Mouse (Mus musculus) CH12.LX (cell line): ENCODE measurements around the gene Rngtt. TPM values are rescaled to one million over a fixed set of nuclear protein-coding genes. Genes with fewer than 3 reads are reported as not detected.

Experiments used
- DNase-seq: peaks from one replicate; pipeline ENCODE4 v3.0.0-alpha.2; 2013; ENCODE audit errors: extremely low read depth
- H3K27ac ChIP-seq: 2 replicates; pipeline ENCODE4 v1.5.1; 2012; ENCODE audit warnings: low read depth, mild to moderate bottlenecking, control low read depth, moderate library complexity; ENCODE audit not compliant: insufficient read depth
- H3K27me3 ChIP-seq: replicated peaks from 2 replicates; pipeline ENCODE3; 2012; ENCODE audit warnings: inconsistent platforms
- H3K36me3 ChIP-seq, 2 experiments: replicated peaks in 1 of 2; 2 replicates each; pipeline versions ENCODE3 to v1.6.1; 2012; ENCODE audit warnings: inconsistent platforms in 1 of 2, low read length in 1 of 2, mild to moderate bottlenecking in 1 of 2, mixed read lengths in 1 of 2, moderate library complexity in 1 of 2; ENCODE audit not compliant: control insufficient read depth in 1 of 2, insufficient read depth in 1 of 2
- H3K4me1 ChIP-seq, 2 experiments: 2 replicates each; pipeline ENCODE4 v1.6.1; 2012; ENCODE audit warnings: inconsistent platforms in 1 of 2, moderate library complexity in 1 of 2; ENCODE audit not compliant: insufficient read depth in 2 of 2, control insufficient read depth in 1 of 2
- H3K4me2 ChIP-seq: 2 replicates; pipeline ENCODE4 v1.6.1; 2012; ENCODE audit warnings: low read depth, mild to moderate bottlenecking, control low read depth; ENCODE audit not compliant: poor library complexity, insufficient read depth, severe bottlenecking
- H3K4me3 ChIP-seq, 3 experiments: fragments of 150-350 bp in 1 of 3; sonication (generic) in 1 of 3; replicated peaks in 1 of 3; 2 replicates each; pipeline versions ENCODE3 to v1.5.1; 2011 to 2012; ENCODE audit warnings: low read depth in 2 of 3, low read length in 2 of 3, mild to moderate bottlenecking in 2 of 3, moderate library complexity in 2 of 3, control low read depth in 1 of 3, improper control_type of control experiment in 1 of 3, inconsistent platforms in 1 of 3, mixed read lengths in 1 of 3; ENCODE audit not compliant: poor library complexity in 1 of 3
- H3K79me2 ChIP-seq: replicated peaks from 2 replicates; pipeline ENCODE4 v1.6.1; 2012; ENCODE audit warnings: mild to moderate bottlenecking, moderate library complexity; ENCODE audit not compliant: control insufficient read depth, poor library complexity, insufficient read depth, severe bottlenecking; ENCODE audit errors: extremely low read depth
- H3K9ac ChIP-seq: 2 replicates; pipeline ENCODE4 v1.6.1; 2012; ENCODE audit warnings: low read depth, mild to moderate bottlenecking, control low read depth, moderate library complexity; ENCODE audit not compliant: insufficient read depth
- H3K9me3 ChIP-seq: replicated peaks from 2 replicates; pipeline ENCODE3; 2012; ENCODE audit warnings: low read length, inconsistent platforms, mixed read lengths
- BHLHE40 ChIP-seq: IDR thresholded peaks from 2 replicates; pipeline ENCODE4 v1.6.1; 2011; ENCODE audit warnings: mild to moderate bottlenecking, low read depth, low read length, improper control_type of control experiment
- CHD1 ChIP-seq: IDR thresholded peaks from 2 replicates; pipeline ENCODE4 v1.6.1; 2012; ENCODE audit warnings: low read depth, low read length, improper control_type of control experiment, inconsistent platforms
- CHD2 ChIP-seq: IDR thresholded peaks from 2 replicates; pipeline ENCODE4 v1.6.1; 2011; ENCODE audit warnings: low read length, improper control_type of control experiment
- CTCF ChIP-seq, 2 experiments: IDR thresholded peaks in 1 of 2; conservative IDR thresholded peaks in 1 of 2; 2 replicates each; pipeline ENCODE4 v1.5.1; 2011 to 2012; ENCODE audit warnings: low read depth in 2 of 2, low read length in 2 of 2, improper control_type of control experiment in 1 of 2, inconsistent platforms in 1 of 2, mild to moderate bottlenecking in 1 of 2, moderate library complexity in 1 of 2
- E2F4 ChIP-seq: IDR thresholded peaks from 2 replicates; pipeline ENCODE4 v1.6.1; 2011; ENCODE audit warnings: low read depth, low read length, improper control_type of control experiment; ENCODE audit not compliant: insufficient replicate concordance
- ELF1 ChIP-seq: IDR thresholded peaks from 2 replicates; pipeline ENCODE4 v1.6.1; 2014; ENCODE audit warnings: low read depth, mild to moderate bottlenecking, inconsistent platforms, low read length, improper control_type of control experiment
- EP300 ChIP-seq: IDR thresholded peaks from 2 replicates; pipeline ENCODE4 v1.6.1; 2011; ENCODE audit warnings: low read length, improper control_type of control experiment
- ETS1 ChIP-seq: conservative IDR thresholded peaks from 2 replicates; pipeline ENCODE4 v1.6.1; 2012; ENCODE audit warnings: low read depth, mild to moderate bottlenecking, inconsistent platforms, low read length, improper control_type of control experiment, moderate library complexity
- HCFC1 ChIP-seq: IDR thresholded peaks from 2 replicates; pipeline ENCODE4 v1.6.1; 2012; ENCODE audit warnings: low read depth, mild to moderate bottlenecking, inconsistent platforms, low read length, improper control_type of control experiment
- IRF4 ChIP-seq: IDR thresholded peaks from 2 replicates; pipeline ENCODE4 v1.6.1; 2014; ENCODE audit warnings: low read depth, mild to moderate bottlenecking, inconsistent platforms, low read length, improper control_type of control experiment
- JUN ChIP-seq: IDR thresholded peaks from 2 replicates; pipeline ENCODE4 v1.6.1; 2011; ENCODE audit warnings: low read depth, mild to moderate bottlenecking, low read length, improper control_type of control experiment, moderate library complexity; ENCODE audit not compliant: insufficient read depth
- JUND ChIP-seq: conservative IDR thresholded peaks from 2 replicates; pipeline ENCODE4 v1.6.1; 2011; ENCODE audit warnings: low read depth, low read length, improper control_type of control experiment
- KAT2A ChIP-seq: IDR thresholded peaks from 2 replicates; pipeline ENCODE4 v1.6.1; 2012; ENCODE audit warnings: low read length, improper control_type of control experiment, inconsistent platforms; ENCODE audit not compliant: insufficient replicate concordance
- MAFK ChIP-seq: IDR thresholded peaks from 2 replicates; pipeline ENCODE4 v1.6.1; 2011; ENCODE audit warnings: low read length, improper control_type of control experiment; ENCODE audit not compliant: insufficient replicate concordance
- MAX ChIP-seq: IDR thresholded peaks from 2 replicates; pipeline ENCODE4 v1.6.1; 2011; ENCODE audit warnings: low read length, improper control_type of control experiment
- MEF2A ChIP-seq: IDR thresholded peaks from 2 replicates; pipeline ENCODE4 v1.6.1; 2014; ENCODE audit warnings: low read depth, mild to moderate bottlenecking, inconsistent platforms, low read length, improper control_type of control experiment, borderline replicate concordance
- MYC ChIP-seq: IDR thresholded peaks from 2 replicates; pipeline ENCODE4 v1.6.1; 2011; ENCODE audit warnings: low read depth, mild to moderate bottlenecking, improper control_type of control experiment, low read length
- NELFE ChIP-seq: IDR thresholded peaks from 2 replicates; pipeline ENCODE4 v1.6.1; 2011; ENCODE audit warnings: low read depth, low read length, improper control_type of control experiment
- PAX5 ChIP-seq: IDR thresholded peaks from 2 replicates; pipeline ENCODE4 v1.6.1; 2012; ENCODE audit warnings: low read length, inconsistent platforms, mixed read lengths
- POLR2AphosphoS2 ChIP-seq: IDR thresholded peaks from 2 replicates; pipeline ENCODE4 v1.6.1; 2011; ENCODE audit warnings: low read depth, low read length, improper control_type of control experiment
- RAD21 ChIP-seq: IDR thresholded peaks from 2 replicates; pipeline ENCODE4 v1.6.1; 2011; ENCODE audit warnings: low read depth, mild to moderate bottlenecking, low read length, improper control_type of control experiment, moderate library complexity
- RCOR1 ChIP-seq: conservative IDR thresholded peaks from 2 replicates; pipeline ENCODE4 v1.6.1; 2012; ENCODE audit warnings: low read depth, mild to moderate bottlenecking, inconsistent platforms, low read length, improper control_type of control experiment
- TCF12 ChIP-seq: IDR thresholded peaks from 2 replicates; pipeline ENCODE4 v1.6.1; 2014; ENCODE audit warnings: low read depth, mild to moderate bottlenecking, inconsistent platforms, low read length, improper control_type of control experiment
- USF1 ChIP-seq: IDR thresholded peaks from 2 replicates; pipeline ENCODE4 v1.6.1; 2014; ENCODE audit warnings: low read depth, mild to moderate bottlenecking, inconsistent platforms, low read length, improper control_type of control experiment
- USF2 ChIP-seq: conservative IDR thresholded peaks from 2 replicates; pipeline ENCODE4 v1.6.1; 2011; ENCODE audit warnings: low read depth, low read length, improper control_type of control experiment
- ZKSCAN1 ChIP-seq: IDR thresholded peaks from 2 replicates; pipeline ENCODE4 v1.6.1; 2012; ENCODE audit warnings: low read depth, inconsistent platforms, low read length, improper control_type of control experiment, borderline replicate concordance
- ZMIZ1 ChIP-seq: IDR thresholded peaks from 2 replicates; pipeline ENCODE4 v1.6.1; 2012; ENCODE audit warnings: low read depth, mild to moderate bottlenecking, inconsistent platforms, low read length, improper control_type of control experiment
- ZNF384 ChIP-seq: IDR thresholded peaks from 2 replicates; pipeline ENCODE4 v1.6.1; 2012; ENCODE audit warnings: low read depth, low read length, improper control_type of control experiment, inconsistent platforms
- dilution Hi-C: fragments of 300-500 bp; cut with MboI; formaldehyde crosslinking; loops from 2 replicates; pipeline ENCODE4 v1.14.3; 2020; ENCODE audit warnings: low sequenced_read_pairs; ENCODE audit not compliant: extremely low pct_unique_long_range_greater_than_20kb, extremely low pct_ligation_motif_present
- in situ Hi-C: fragments of 300-500 bp; cut with MboI; formaldehyde crosslinking; loops from 3 replicates; pipeline ENCODE4 v1.14.3; 2019; ENCODE audit warnings: low sequenced_read_pairs, low pct_ligation_motif_present, low pct_unique_long_range_greater_than_20kb, mixed read lengths
- polyA plus RNA-seq: library from polyadenylated mRNA; unstranded; fragments of >175 nt; gene quantifications from 2 replicates; pipeline ENCODE4 v1.2.1, GENCODE M21; 2012; ENCODE audit warnings: low read depth; ENCODE audit not compliant: insufficient read length
- total RNA-seq, 2 experiments: library from RNA; depleted of rRNA; stranded (reverse); fragments of 300-350 nt in 1 of 2; fragments of >200 nt in 1 of 2; gene quantifications; 2 replicates each; pipeline ENCODE4 v1.2.3; 2012 to 2014

Gene Rngtt
- total and polyA plus RNA-seq, 3 experiments = 12.5 to 20.1 (median 16.9) TPM

GRCm38 (mm10) chr4:33481721-33482120, 171.6 kb downstream of the Rngtt start:
- dilution Hi-C loops (no loop called here), in situ Hi-C loops (no loop called here)
- Histone ChIP-seq H3K4me2 (no peak overlapping the region), H3K27ac (no peak overlapping the region), H3K4me1 (no peaks in the 10 kb centered on the region), H3K79me2 (no peaks in the 10 kb centered on the region), H3K36me3 (peaks cover 0 to 17% of the 10 kb centered on the region in 2 experiments), H3K9me3 (no peaks in the 10 kb centered on the region), H3K9ac (no peak overlapping the region), H3K27me3 (no peaks in the 10 kb centered on the region), H3K4me3 (no peak overlapping the region)
- TF ChIP-seq CHD2 = no peak
- TF ChIP-seq MEF2A = no peak
- TF ChIP-seq POLR2AphosphoS2 = no peak
- TF ChIP-seq USF1 = no peak
- TF ChIP-seq MYC = no peak
- TF ChIP-seq KAT2A = no peak
- TF ChIP-seq ETS1 = no peak
- no peak for TF ChIP-seq BHLHE40
- no peak for TF ChIP-seq NELFE
- no peak for TF ChIP-seq TCF12
- TF ChIP-seq JUN = no peak
- no peak for TF ChIP-seq ZNF384
- TF ChIP-seq EP300 = no peak
- no peak for TF ChIP-seq CHD1
- TF ChIP-seq E2F4 = no peak
- TF ChIP-seq CTCF (conservative IDR thresholded peaks at IDR 0.05 in 1 of 2, IDR thresholded peaks at IDR 0.05 in 1 of 2; ENCODE audit: low read depth in 2 of 2, low read length in 2 of 2) = no peak
- TF ChIP-seq HCFC1 = no peak
- no peak for TF ChIP-seq RCOR1
- no peak for DNase-seq

DNA sequence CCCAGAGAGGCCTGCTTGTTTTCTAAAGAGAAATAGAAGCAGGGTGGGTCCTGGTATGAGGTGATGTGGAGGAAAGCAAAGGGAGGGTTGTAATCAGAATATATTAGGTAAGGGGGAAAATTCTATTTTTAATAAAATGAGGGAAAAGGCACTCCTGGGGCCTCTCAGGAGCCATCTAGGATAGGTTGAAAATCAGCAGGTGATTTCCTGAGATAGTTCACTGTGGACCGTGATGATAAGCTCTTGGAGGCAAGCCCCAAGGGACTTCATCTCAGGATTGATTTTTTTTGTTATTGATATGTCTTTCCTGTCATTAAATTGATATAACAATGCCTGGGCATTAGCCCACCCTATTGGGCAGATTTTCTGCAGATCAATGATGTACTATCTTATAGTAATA, 175.9 kb downstream of the Rngtt start:
- H3K4me3 ChIP-seq = no peak overlapping the region
- H3K36me3 ChIP-seq = peaks cover 0 to 6% of the 10 kb centered on the region in 2 experiments
- no peaks in the 10 kb centered on the region for H3K4me1 ChIP-seq
- H3K27ac ChIP-seq = no peak overlapping the region
- H3K9me3 ChIP-seq = no peaks in the 10 kb centered on the region
- H3K79me2 ChIP-seq = no peaks in the 10 kb centered on the region
- no peaks in the 10 kb centered on the region for H3K27me3 ChIP-seq
- no peak overlapping the region for H3K9ac ChIP-seq
- DNase-seq = no peak
- dilution Hi-C loops = no loop called here
- no peak for TF ChIP-seq USF1
- no peak for TF ChIP-seq MAX
- no peak for TF ChIP-seq BHLHE40
- TF ChIP-seq RCOR1 = no peak
- no peak for TF ChIP-seq MYC
- no peak for TF ChIP-seq USF2
- TF ChIP-seq PAX5 = no peak
- no peak for TF ChIP-seq MEF2A
- no peak for TF ChIP-seq E2F4
- no peak for TF ChIP-seq ETS1
- TF ChIP-seq ZKSCAN1 = no peak
- no peak for TF ChIP-seq CTCF (conservative IDR thresholded peaks at IDR 0.05 in 1 of 2, IDR thresholded peaks at IDR 0.05 in 1 of 2; ENCODE audit: low read depth in 2 of 2, low read length in 2 of 2)
- TF ChIP-seq RAD21 = no peak
- TF ChIP-seq HCFC1 = no peak
- no peak for TF ChIP-seq NELFE
- TF ChIP-seq ELF1 = no peak
- no peak for TF ChIP-seq IRF4
- no peak for TF ChIP-seq ZMIZ1
- TF ChIP-seq MAFK = no peak
- TF ChIP-seq JUND = no peak
- in situ Hi-C loops = no loop called here
- H3K4me2 ChIP-seq = no peak overlapping the region
